Mouse (Mus musculus) cerebellum, adult 18-20 months (tissue): ENCODE results near the gene Ugt1a8.
"Not testable (repeated sequence)": the region's sequence is repeated elsewhere in the genome, so short reads cannot be mapped to it uniquely, and the experiment has no call there.

Experiments used
- DNase-seq, 2 experiments: peaks; one replicate each; pipeline ENCODE4 v3.0.0; 2021

Gene Ugt1a8

DNA sequence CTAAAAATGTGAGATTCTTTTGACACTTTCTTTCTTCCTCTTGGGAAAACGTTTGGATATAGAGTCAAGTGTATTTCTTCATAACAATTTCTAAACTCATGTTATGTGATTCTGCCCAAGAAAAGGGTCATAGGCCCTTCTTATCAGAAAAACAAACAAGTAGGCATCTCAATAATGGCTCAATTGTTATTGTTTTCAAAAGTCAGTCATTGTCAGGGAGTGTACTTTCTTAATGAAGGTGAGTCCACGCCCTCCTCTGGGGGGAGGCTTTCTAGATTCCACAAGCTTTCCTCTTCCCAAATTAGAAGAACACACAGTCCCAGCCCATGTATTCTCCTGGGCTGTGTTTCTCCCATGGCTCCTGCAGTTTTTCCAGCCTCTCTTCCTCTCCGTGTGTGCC lies at the start of gene Ugt1a8:
Ugt1a8 (plus strand) TSS at position 301 of the 400 bp plus-strand sequence.
- DNase-seq, result no peak

DNA sequence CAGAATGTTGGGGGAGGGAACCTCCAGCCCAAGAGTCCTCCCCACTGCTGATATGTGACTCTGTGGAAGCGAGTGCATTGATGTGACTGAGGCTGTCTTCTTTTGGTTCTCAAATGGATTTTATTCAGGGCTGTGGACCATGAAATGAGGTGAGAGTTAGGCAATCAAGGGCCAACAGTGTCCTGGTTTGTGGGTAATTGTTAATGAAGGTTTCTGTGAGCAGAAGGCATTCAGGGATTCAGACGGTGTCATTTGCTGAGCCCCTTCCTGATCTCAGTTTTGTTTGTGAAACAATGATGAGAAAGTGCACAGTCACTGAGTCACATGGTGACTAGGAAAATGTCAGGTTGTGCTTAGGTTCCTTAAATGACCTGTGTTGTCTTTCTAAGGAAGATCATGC lies 44.6 kb upstream of the Ugt1a8 start:
- DNase-seq, result not testable (repeated sequence)

DNA sequence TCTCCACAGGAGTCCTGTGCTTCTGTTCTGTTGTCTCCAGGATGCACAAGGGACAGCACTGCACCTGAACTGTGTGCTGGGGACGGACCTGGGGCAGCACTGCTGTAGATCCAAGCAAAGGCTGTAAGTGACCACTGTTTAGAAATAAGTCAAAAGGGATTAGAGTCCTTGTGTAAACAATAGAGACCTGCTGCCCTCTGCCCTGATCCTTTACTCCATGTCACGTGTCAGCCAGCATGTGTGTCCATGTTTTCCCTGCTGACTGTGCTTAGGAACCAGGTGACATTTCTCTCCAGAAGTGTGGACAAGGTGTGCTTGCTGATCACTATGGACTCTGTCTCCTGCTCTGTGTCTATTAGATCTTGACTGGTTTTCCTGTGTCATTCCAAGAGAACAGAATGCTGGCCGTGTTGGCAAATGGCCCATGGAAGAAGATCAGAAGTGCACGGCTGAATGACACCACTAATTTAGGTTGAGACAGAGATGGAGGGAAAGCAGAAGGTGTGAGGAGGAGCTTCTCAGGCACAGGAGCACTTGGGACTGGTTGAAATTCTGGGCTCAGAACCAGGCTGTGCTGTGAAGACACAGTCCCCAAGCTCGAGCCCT lies 42.7 kb upstream of the Ugt1a8 start:
- peak; percentile 7 to 8 for DNase-seq

DNA sequence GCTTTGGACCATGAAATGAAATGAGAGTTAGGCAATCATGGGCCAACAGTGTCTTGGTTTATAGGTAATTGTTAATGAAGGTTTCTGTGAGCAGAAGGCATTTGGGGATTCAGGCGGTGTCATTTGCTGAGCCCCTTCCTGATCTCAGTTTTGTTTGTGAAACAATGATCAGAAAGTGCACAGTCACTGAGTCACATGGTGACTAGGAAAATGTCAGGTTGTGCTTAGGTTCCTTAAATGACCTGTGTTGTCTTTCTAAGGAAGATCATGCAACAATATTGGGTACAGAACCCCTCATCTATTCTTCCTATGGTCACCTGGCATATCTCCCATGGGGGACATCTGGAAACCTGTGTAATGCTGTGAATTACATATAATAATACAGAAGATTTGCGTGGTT lies 40.2 kb upstream of the Ugt1a8 start:
- DNase-seq, result not testable (repeated sequence)

DNA sequence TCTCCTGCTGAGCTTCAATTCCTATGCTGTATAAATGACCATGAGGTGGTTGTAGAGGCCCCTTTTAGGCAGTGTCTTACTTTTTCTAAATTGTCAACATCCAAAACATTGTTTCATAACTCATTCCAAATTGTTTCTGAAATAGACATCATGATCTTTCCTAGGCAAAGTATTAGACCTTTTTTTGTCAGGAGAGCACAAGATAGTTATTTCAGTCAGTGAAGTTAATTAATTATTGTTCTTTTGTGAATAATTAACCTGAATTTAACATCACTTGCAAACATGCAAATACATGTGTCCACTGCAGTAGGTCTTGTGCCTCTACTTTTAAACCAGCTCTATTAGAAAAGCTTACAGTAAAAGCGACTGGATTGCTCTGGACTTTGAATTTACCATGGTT lies 32.5 kb upstream of the Ugt1a8 start, which contains the start of gene Ugt1a10:
Ugt1a10 (plus strand) TSS at position 301 of the 400 bp plus-strand sequence.
- no peak for DNase-seq

DNA sequence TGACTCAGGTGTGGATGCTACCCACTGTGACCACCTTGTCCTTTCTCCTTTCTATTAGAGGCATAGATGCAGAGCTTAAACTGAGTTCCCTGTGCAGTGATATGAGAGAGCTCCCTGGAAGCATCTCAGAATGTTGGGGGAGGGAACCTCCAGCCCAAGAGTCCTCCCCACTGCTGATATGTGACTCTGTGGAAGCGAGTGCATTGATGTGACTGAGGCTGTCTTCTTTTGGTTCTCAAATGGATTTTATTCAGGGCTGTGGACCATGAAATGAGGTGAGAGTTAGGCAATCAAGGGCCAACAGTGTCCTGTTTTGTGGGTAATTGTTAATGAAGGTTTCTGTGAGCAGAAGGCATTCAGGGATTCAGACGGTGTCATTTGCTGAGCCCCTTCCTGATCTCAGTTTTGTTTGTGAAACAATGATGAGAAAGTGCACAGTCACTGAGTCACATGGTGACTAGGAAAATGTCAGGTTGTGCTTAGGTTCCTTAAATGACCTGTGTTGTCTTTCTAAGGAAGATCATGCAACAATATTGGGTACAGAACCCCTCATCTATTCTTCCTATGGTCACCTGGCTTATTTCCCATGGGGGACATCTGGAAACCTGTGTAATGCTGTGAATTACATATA lies 21.0 kb upstream of the Ugt1a8 start:
- DNase-seq, result not testable (repeated sequence)

DNA sequence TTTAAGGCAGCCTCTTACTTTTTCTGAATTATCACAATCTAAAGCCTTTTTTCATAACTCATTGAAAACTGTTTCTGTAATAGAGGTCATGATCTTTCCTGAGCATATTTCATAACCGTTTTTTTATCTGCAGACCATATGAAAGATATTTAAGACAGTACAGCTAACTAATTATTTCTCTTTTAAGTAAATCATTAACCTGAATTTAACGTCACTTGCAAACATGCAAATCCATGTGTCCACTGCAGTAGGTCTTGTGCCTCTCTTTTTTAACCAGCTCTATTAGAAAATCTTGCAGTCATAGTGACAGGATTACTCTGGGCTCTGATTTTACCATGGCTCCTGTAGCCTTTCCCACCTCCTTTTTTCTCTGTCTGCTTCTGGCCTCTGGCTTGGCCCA lies 17.1 kb upstream of the Ugt1a8 start, which contains the start of gene Ugt1a9:
Ugt1a9 (plus strand) TSS at position 306 of the 400 bp plus-strand sequence.
- DNase-seq, result no peak

DNA sequence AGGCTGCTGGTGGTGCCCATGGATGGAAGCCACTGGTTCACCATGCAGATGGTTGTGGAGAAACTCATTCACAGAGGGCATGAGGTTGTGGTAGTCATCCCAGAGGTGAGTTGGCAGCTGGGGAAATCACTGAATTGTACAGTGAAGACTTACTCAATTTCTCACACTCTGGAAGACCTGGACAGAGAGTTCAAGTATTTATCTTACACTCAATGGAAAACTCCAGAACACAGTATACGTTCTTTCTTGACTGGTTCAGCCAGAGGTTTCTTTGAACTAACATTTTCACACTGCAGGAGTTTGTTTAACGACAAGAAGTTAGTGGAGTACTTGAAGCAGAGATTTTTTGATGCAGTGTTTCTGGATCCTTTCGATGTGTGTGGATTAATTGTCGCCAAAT lies 16.7 kb upstream of the Ugt1a8 start:
- no peak for DNase-seq

DNA sequence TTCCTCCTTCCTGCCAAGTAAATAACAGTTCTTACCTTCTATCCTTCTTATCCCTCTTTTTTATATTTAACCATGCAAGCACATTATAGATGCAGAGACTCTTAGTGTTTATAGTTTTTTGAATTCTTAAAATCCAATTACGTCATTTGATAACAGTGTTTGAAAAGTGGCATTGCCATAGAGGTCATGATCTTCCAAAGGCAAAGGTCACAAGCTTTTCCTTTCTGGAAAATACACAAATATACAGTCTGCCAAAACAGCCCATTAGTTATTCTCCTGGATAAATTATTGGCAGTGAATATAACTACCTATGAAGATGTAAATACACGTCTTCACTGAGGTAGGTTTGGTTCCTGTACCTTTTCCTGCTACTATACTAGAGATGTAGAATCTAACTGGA lies 13.1 kb upstream of the Ugt1a8 start:
- DNase-seq, result no peak

DNA sequence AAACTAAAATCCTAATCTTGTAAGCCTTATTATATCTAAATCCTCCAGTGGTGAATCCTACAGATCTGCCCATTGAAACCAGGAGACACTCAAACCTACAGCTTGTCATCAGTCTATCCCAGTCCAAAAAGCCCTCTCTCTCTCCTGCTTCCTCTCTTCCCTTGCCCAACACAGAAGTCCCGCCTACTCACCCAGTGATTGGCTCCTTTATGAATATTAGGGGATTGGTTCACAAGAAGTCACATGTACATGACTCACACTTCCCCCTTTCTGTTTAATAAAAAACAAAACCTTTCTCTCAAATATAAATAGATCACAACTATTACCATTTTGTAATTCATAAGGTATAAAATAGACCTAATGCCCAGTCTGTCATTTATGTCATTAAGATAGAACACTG lies 10.5 kb upstream of the Ugt1a8 start:
- no peak for DNase-seq

DNA sequence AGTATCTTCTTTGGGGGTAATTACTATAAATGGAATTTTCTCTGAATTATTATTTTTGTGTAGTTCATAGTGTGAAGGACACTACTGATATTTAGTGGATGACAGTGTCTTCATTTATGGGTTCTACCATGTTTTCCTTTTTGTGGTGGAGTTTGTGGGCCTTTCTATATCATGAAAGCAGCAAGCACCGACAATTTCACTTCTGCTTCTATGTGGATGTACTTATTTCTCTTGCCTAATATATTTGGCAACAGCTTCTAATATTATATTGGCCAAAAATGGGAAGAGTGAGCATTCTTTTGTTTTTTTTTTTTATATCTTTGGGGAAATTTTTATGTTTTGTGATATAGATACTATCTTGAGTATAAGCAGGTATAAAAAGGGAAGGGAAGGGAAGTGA lies 5.9 kb upstream of the Ugt1a8 start:
- DNase-seq, result no peak

DNA sequence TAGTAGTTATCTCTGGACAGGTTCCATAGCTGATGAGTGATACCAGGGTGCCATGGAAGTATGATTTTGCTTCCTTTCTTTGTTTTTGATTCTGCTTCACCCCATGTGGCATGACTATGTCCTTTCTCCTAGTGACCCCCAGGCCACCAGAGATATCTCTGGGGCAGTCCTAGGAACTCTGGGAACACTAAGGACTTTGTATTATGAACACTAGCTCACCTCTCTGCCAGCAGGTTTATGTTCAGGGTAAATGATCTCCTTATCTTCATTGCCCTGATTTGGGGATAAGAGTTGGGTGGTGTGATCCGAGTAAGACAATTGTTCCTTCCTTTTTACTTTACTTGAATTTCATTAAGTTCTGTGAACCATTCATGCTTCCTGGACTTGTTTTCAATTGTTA lies 1.5 kb upstream of the Ugt1a8 start:
- DNase-seq, result no peak

DNA sequence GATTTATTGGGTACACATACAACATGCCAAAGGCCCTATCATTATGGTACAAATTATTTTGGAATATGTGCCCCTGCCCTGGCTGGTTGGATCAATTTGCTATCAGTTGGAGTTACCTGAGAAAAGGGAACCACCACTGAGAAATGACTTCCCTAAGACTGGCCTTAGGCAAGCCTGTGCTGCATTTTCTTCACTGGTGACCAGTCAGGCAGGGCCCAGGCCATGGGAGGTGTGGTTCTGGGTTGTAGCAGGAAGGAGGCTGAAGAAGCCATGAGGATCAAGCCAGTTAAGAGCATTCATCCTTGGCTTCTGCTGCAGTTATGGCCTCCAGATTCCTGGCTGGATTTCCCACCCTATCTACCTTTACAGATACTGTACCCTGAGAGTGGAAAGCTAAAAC lies 4.7 kb downstream of the Ugt1a8 start:
- DNase-seq, result no peak

DNA sequence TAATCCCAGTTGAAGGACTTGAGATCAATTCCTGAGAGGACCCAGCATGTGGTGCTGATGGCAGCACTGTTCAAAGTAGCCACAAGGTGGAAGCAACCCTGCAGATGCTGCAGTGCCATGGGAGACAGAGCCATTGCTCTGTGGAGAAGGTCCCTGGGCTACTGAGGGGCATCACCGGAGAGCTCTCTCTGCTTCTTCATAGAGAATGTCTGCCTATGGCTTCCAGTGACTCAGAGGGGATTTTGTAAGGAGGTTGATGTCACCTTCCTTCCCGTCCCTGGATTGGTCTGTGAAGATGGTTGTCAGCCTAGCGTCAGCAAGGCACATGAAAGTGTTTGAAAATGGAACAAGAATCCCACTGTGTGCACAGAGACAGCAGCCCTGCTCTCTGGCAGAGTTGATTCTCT lies 6.7 kb downstream of the Ugt1a8 start:
- DNase-seq, result not testable (repeated sequence)

DNA sequence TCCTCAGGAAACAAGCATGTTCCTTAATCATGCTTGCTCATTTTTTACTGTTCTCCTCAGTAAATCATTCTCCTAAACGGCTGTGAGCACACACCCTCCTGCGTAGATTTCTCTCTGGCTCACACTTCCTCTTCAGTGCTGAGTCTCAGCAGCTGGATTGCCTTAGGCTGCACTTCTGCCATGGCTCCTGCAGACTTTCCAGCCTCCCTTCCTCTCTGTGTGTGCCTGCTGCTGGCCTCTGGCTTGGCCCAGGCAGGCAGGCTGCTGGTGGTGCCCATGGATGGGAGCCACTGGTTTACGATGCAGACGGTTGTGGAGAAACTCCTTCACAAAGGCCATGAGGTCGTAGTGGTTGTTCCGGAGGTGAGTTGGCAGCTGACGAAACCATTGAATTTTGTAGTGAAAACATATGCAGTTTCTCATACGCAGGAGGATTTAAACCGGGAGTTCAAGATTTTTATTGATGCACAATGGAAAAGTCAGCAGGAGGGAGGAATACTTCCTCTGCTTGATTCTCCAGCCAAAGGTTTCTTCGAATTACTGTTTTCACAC lies 7.4 kb downstream of the Ugt1a8 start, which contains the start of gene Ugt1a7c:
Ugt1a7c (plus strand) TSS at position 122 of the 552 bp plus-strand sequence.
- no peak for DNase-seq

DNA sequence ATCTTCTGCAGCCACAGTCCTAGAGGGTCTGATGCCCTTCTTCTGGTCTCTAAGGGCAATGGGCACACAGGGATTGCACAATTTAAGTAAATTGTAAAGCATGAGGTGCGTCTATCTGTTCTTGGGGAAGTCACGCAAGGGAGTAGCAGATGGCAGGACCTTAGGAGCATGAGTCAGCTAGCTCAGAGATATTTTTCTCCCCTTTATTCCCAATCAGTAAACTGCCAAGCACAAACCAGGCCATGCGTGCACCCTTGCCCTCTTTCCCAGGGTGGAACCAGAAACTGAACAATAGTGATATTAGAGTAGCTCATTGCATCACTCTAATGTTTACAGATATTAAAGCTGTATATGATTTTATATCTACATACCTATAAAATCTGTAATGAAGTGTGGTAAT lies 10.9 kb downstream of the Ugt1a8 start:
- not testable (repeated sequence) for DNase-seq

DNA sequence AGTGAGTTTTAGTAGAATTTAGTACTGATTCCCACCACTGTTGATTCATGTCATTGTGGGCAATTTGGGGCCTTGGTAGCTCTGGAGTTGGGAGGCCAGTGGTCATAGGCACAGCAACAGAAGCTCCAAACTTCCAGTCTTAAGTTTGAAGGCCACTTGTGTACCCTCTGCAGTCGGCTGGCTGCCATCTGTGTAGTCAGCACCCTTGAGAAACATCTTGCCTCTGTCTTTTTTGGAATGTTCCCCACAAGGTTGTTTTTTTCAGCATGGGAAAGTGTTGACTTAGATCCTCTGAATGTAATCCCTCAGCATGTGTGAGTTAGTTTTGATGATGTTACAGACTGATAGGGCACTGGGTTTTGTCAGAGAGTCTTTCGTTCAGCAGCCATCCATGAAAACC lies 12.1 kb downstream of the Ugt1a8 start:
- DNase-seq, result not testable (repeated sequence)

DNA sequence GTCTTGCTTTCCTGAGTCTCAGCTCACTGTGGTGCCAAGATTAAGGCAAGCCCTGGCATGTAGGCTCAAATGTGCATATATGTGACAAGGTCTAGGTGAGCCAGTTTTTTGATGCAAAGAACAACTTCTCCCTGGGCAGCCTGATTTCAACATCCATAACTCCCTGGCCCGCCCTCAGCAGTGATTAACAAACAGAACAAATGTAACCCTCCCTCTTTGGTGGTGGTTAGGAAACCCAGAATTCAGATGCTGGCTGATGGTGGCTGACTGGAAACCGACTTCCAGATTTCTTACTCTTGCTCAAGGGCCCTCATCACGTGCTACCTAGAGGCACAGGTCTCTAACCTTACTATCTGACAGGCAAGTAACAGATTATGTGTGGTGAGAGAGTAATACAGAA lies 15.4 kb downstream of the Ugt1a8 start, which contains the start of gene Ugt1a6b:
Ugt1a6b (plus strand) TSS at position 234 of the 400 bp plus-strand sequence.
- DNase-seq, result not testable (repeated sequence)

DNA sequence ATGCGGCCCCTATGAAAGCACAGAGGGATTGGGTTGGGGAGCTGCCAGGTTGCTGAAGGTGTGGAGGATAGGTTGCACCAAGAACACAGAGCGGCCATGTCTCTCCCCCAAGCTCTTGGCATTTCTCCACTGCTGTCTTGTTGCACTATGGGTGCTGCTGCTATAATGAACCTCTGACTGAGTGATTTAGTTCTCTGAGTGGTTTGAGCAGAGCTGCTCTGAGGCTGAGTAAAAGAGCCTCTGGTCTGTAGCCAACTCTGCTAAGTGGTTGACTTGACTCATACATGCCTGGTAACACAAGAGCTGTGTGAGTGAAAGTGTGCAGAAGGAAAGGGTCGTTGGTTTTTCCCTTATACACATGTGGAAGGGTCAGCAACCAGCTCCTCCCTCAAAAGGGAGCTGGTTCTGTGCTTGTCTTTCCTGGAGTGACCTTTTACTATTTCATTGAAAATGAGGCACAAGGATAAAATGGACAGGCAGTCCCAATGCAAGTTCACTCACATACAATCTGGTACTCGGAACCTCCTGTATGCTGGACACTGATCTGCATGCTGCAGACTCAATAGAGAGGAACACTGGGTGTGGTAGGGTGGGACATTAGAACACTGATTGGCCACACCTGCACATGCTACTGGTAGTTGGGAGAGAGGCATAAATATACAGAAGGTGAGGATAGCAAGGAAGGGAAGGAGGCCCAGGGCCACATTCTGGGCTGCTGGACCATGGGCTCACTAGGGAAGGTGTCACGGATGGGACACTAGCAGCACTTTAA lies 16.3 kb downstream of the Ugt1a8 start:
- not testable (repeated sequence) for DNase-seq

DNA sequence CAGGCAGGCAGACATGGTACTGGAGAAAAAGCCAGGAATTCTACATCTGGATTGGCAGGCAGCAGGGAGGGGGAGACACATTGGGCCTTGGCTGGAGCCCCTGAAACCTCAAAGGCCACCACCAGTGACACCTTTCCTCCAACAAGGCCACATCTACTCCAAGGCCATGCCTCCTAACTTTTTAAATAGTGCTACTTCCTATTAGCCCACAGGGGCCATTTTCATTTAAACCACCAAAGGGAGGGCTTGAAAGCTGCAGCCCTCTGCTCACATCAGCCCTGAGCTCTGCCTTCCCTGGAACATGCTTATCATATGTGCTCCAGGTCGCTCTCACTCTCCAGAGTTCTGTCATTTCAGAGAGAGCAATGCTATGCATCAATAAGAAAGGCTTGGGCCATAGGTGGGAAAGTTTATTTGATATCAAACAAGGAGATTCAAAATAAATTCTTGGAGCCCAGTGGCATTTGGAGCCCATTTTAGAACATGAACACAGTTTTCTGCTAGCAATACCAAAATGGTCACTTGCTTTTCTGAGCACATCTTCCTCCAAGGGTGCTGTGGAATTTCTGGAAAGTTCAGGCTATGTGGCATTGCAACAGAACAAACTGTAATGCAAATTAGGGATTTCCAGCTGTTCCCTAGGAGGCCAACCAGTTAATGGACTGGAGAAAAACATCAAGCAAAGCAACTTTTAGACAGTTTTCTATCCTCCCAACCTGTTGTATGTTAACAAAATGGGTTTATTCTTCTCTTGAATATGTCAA lies 17.2 kb downstream of the Ugt1a8 start:
- DNase-seq, result no peak

DNA sequence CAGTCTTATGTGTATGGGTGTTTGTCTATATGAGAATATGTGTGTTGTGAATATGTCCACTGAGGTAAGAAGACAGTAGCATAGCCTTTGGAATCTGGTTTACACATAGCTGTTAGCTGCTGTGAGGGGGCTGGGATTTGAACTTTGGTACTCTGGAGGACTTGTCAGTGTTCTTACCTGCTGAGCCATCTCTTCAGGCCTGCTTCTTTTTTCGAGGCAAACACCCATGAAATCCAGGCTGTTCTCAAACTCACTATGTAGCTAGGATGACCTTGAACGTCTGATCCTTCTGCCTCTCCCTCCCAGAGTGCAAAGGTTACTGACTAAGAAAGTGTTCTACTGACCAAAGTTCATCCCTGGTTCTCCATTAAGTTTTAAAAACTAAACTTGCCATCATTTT lies 18.0 kb downstream of the Ugt1a8 start:
- DNase-seq, result no peak

DNA sequence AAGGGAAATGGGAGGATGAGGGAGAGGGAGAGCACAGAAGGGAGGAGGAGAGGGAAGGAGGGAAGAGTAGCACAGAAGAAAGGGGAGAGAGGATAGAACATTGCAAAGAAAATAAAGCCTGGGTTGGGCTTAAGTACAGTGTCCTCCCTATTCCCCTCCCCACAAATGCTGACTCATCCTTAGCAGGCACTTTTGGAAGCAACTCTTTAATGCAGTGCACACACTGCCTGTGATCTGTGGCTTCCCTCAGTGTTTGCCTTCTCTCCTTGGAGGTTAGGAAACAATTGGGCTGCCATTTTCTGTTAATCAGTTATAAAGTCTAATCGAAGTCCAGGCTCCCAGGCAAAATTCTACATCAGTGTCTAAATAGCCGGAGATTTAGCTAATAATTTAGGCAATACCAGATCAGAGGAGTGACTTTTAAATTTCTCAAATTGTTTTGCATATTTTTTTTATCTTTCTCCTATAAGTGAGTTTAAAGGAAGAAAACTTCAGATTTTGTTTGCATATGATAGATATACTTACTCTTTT lies 21.5 kb downstream of the Ugt1a8 start:
- DNase-seq, result not testable (repeated sequence)
